Mouse (Mus musculus) limb, embryonic 10.5 days (tissue): ENCODE data around the gene Stx16. TPM values are rescaled to one million over a fixed set of nuclear protein-coding genes. Genes with fewer than 3 reads are reported as not detected.

Source experiments
- DNase-seq: peaks from one replicate; pipeline ENCODE4 v3.0.0-alpha.2; 2017; ENCODE audit warnings: low spot score
- H3K27ac ChIP-seq: fragments of 300-500 bp; sonication (generic); 2 replicates; pipeline ENCODE4 v1.5.1; 2016; ENCODE audit warnings: mild to moderate bottlenecking
- H3K27me3 ChIP-seq: fragments of 300-500 bp; sonication (generic); 2 replicates; pipeline ENCODE4 v1.6.1; 2016; ENCODE audit warnings: low read depth, mild to moderate bottlenecking; ENCODE audit not compliant: poor library complexity, severe bottlenecking
- H3K36me3 ChIP-seq: fragments of 300-500 bp; sonication (generic); 2 replicates; pipeline ENCODE4 v1.6.1; 2016; ENCODE audit warnings: mild to moderate bottlenecking, moderate library complexity
- H3K4me1 ChIP-seq: fragments of 300-500 bp; sonication (generic); 2 replicates; pipeline ENCODE4 v1.6.1; 2016
- H3K4me3 ChIP-seq: fragments of 300-500 bp; sonication (generic); 2 replicates; pipeline ENCODE4 v1.5.1; 2016; ENCODE audit warnings: mild to moderate bottlenecking, moderate library complexity
- H3K9me3 ChIP-seq: fragments of 300-500 bp; sonication (generic); replicated peaks from 2 replicates; pipeline ENCODE4 v1.6.1; 2016; ENCODE audit warnings: mild to moderate bottlenecking
- WGBS: fragments of 180-500 bp; shearing (Covaris S2); methylation state at CpG from one replicate; pipeline ENCODE4 v1.1.7; 2016; 5-methylcytosine and 5-hydroxymethylcytosine counted together
- polyA plus RNA-seq: library from polyadenylated mRNA; unstranded; fragments of >200 nt; fragmentation: Nextera tagmentation; extraction: Ambion mirVana; gene quantifications from 2 replicates; pipeline ENCODE4 v1.2.1, GENCODE M21; 2016

Gene Stx16
- polyA plus RNA-seq, 1 experiment from 2014 or later = 12.4 TPM

DNA sequence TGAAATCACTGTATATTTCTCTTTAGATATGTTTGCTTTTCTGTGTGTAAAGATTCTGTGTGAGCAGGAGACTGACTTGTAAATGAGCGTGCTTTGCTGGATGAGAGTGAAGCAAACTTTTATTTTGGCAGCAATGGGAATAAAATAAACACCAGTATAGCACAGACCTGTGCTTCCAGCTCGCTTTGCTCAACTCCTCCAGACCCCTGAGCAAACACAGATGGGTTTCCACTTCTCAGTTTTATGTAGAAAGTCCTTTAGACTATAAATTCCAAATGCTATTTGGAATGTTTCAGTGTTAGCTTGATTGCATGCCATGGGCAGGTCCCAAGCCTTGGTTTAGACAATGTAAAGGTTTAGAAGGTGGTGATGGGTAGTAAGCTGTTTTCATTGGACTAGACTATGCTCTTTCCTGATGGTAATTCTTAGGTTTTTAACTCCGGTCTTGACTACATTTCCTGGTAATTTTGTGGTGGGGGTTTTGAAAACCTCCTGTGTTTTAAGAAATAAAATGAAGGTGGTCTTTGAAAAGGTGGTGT, 6.3 kb downstream of the Stx16 start:
- Histone ChIP-seq H3K36me3 (peaks cover 14% of the 10 kb centered on the region), H3K27ac (no peak overlapping the region), H3K27me3 (no peaks in the 10 kb centered on the region), H3K4me3 (no peak overlapping the region), H3K9me3 (no peaks in the 10 kb centered on the region), H3K4me1 (peaks cover 30% of the 10 kb centered on the region)
- no peak for DNase-seq
- WGBS = 85% methylated on average over 3 of the region's 3 CpGs

DNA sequence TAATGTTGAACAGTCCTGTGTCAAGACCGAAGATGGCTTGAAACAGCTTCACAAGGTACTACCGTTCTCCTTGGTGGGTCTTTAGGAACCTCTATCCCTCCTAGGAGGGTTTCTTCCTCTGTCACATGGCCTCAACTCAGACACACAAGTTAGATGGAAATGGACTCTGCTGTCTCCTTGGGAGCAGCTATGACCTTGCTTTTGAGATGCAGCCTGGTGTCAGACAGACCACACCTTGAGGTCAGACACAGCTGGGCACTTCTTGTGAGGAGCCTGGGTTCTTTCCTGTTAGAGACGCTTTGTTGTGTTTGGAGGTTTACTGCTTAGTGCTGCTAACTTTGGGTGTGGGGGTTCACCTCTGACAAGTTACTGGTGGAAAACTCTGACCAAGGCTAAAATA, 19.0 kb downstream of the Stx16 start:
- Histone ChIP-seq H3K4me1 (peaks cover 26% of the 10 kb centered on the region), H3K4me3 (no peak overlapping the region), H3K27ac (no peak overlapping the region), H3K36me3 (peaks cover 71% of the 10 kb centered on the region), H3K9me3 (no peaks in the 10 kb centered on the region), H3K27me3 (no peaks in the 10 kb centered on the region)
- WGBS = 95% methylated on average over 3 of the region's 3 CpGs
- no peak for DNase-seq

DNA sequence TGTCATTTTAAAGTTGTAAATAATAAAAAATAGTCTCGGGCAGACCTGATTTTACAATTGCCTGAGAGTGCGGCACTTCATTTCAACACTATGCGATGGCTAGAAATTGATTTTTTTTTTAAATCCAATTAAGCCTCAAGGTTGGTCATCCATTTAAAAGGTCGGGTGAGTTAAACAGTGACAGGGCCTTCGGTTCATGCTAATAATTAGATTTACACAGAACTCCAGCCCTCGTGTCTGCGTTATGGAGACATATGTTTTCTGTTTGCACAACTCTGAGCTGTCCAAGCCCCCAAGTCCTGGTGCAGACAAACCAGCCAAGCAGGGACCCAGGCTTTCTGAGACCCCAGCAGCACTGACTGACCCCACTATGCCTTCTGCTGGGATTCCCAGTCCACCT, 26.3 kb downstream of the Stx16 start:
- Histone ChIP-seq H3K27me3 (no peaks in the 10 kb centered on the region), H3K27ac (peak overlapping the region; percentile 27; the same call in 1 of the 2 replicates), H3K4me1 (peaks cover 46% of the 10 kb centered on the region), H3K9me3 (no peaks in the 10 kb centered on the region), H3K4me3 (no peak overlapping the region), H3K36me3 (peaks cover 6% of the 10 kb centered on the region)
- 33% methylated on average over 7 of the region's 7 CpGs for WGBS
- peak; percentile 38 for DNase-seq

DNA sequence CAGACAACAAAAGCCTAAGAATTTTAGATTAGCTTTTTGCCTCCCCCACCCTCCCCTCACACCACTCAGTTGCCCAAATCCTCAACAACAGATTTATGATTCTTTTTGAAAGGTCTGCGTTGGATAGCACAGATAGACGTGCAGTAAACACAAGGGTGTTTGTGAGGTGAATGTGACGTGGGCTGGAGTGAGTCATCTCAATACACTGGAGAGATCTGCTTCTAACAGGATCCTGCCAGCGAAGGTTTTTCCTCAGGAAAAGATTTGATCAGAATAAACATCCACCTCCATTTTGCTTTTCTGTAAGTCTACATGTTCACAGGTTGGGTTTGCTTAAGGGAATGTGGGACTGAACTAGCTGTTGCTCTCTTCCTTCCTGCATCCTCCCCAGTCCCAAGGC, 27.4 kb downstream of the Stx16 start:
- Histone ChIP-seq H3K27ac (no peak overlapping the region), H3K36me3 (peaks cover 6% of the 10 kb centered on the region), H3K4me3 (no peak overlapping the region), H3K9me3 (no peaks in the 10 kb centered on the region), H3K27me3 (no peaks in the 10 kb centered on the region), H3K4me1 (peaks cover 41% of the 10 kb centered on the region)
- no peak for DNase-seq
- 77% methylated on average over 4 of the region's 4 CpGs for WGBS

DNA sequence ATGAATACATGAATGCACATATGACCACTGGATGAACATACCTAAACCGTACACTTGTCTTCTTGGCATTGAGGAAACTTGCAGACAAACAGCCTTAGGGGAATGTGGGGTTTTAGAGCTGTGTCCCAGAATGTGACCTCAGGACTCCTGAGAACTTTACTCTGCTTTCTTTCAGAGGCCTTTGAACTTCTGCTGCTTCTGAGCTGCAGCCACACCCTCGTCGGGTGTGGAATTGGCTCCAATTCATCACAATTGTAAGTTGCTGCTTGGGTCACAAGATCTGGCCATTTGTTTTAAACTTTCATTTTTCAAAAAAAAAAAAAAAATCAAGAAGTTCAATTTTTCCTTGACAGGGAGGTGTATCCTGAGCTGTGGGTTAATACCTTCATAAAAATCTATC, 31.3 kb downstream of the Stx16 start:
- 72% methylated on average over 3 of the region's 3 CpGs for WGBS
- Histone ChIP-seq H3K36me3 (peaks cover 3% of the 10 kb centered on the region; the same call in 1 of the 2 replicates), H3K9me3 (no peaks in the 10 kb centered on the region), H3K4me3 (no peak overlapping the region), H3K27me3 (no peaks in the 10 kb centered on the region), H3K27ac (no peak overlapping the region), H3K4me1 (peaks cover 30% of the 10 kb centered on the region)
- no peak for DNase-seq

DNA sequence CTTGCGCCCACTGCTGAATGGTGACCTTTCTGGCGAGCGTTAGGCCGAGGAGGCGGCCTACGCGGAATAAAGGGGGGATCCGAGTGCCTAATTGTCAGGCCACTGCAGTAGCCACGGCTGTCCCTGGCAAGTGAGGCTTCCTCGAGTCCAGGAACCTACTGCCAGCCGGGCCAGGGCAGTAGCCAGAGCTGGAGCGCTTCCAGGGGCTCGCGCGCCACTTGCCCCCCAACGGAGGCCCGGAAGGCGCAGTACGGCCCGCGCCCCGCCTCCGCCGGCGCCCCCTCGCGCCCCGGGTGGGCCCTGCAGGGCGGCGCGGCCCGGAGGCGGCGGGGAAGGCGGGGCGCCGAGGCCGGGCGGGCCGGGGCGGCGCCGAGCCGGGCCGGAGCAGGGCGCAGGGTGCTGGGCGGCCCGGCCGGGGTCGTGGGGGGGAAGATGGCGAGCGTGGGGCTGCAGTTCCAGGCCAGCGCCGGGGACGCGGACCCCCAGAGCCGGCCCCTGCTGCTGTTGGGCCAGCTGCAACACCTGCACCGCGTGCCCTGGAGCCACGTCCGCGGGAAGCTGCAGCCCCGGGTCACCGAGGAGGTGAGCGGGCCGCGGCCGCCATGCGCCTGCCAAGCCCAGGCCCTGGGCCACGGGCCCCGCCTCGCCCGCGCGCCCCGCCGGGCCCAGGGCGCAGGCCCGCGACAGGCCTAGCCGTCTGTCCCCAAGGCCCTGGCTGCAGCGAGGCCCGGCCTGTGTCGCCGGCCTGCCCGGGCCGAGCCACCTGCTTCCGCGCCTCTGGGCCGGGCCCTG, 34.1 kb downstream of the Stx16 start, which contains the start of gene Npepl1:
Npepl1 (plus strand) TSS at position 359 of the 792 bp plus-strand sequence.
- 2% methylated on average over 89 of the region's 90 CpGs for WGBS

DNA sequence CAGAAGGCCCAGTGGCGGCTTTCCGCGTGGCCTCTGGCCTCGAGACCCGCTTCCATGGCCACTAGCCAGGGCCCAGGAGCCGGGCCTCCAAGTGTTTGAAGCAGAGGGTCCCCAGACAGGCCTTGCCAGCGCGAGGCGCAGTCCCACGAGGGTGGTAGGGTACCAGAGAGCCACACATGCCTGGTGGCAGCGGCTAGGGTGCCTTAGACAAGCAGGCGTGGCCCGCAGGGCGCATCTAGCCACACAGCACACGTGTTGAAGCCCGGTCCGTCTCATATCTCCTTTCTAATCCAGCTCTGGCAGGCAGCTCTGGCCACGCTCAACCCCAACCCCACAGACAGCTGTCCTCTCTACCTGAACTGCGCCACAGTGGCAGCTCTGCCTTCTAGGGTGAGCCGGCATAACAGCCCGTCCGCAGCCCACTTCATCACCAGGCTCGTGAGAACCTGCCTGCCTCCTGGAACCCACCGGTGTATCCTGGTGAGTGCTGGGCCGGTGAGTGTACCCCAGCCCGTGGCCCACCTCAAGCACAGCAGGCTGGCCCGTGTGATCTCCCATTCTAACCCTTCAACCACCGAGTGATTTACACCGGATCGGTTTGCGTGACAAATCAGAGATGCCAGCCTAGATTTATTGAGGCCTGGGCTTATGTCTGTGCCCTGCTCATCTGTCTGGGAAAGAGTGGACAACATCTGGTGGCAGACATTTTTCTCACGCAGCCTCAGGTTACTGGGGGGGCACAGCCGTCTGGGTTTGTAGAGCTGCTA, 34.9 kb downstream of the Stx16 start:
- 44% methylated on average over 33 of the region's 33 CpGs for WGBS
- Histone ChIP-seq H3K27me3 (no peaks in the 10 kb centered on the region), H3K36me3 (peaks cover 26% of the 10 kb centered on the region), H3K9me3 (no peaks in the 10 kb centered on the region), H3K4me1 (peaks cover 34% of the 10 kb centered on the region), H3K27ac (peak overlapping the region; percentile 95), H3K4me3 (peak overlapping the region; percentile 70)
- no peak for DNase-seq

More for the DNA sequence above, 34.1 kb downstream of the Stx16 start, which contains the start of gene Npepl1:
- Histone ChIP-seq H3K27me3 (no peaks in the 10 kb centered on the region), H3K4me1 (peaks cover 34% of the 10 kb centered on the region), H3K4me3 (peak within 1 kb of the TSS; percentile 70), H3K36me3 (peaks cover 18% of the 10 kb centered on the region), H3K27ac (peak within 1 kb of the TSS; percentile 95), H3K9me3 (no peaks in the 10 kb centered on the region)
- DNase-seq = peak; percentile 78

DNA sequence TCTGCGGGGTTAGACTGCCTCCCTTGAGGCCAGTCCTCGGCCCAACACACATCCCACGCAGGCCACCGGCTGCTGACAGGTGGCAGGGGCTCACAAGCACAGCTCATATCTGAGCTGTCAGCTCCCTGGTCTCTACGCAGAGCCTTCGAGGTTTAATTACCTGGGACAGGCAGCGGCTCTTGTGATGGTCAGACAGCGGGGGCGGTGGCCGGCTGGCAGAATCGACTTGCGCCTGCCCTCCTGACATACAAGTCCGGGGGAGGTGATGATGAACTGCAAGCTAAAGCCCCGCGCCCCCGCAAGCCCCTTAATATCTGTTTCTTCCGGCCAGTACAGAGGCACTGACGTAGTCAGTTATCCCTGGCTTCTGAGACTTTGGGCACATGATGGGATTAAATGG, 36.8 kb downstream of the Stx16 start:
- Histone ChIP-seq H3K36me3 (peaks cover 39% of the 10 kb centered on the region), H3K27me3 (no peaks in the 10 kb centered on the region), H3K27ac (no peak overlapping the region), H3K9me3 (no peaks in the 10 kb centered on the region), H3K4me1 (peaks cover 34% of the 10 kb centered on the region), H3K4me3 (no peak overlapping the region)
- no peak for DNase-seq
- WGBS = 73% methylated on average over 18 of the region's 18 CpGs

DNA sequence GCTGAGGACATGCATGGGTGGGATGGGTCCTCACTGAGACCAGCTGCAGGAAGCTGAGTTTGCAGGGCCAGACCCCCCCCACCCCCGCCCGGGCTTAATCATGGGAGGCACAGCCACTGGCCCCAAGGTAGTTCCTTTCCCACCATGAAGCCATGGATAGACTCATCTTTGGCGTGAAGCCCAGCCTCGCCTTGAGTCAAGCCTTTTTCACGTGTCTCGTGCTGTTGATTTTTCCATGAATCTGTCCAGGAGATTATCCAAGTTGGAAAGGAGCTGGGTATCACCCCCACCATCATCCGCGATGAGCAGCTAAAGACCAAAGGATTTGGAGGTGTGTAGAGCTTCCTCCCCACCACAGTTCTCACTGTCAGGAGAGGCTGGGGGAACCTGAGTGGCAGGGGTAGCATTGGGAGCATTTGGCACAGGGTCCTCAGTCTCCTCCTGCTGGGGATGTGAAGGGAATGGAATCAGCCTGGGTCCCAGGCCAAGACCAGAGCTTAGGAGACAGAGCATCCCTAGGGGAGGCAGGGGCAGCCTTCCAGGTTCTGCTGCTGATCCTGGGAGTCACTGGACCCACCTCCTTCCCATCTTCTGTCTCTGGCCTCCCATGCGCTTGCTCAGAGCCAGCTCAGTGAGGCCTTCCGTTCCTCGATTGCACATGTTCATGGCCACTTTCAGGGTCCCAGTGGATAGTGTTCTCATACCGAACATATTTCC, 38.2 kb downstream of the Stx16 start:
- Histone ChIP-seq H3K4me3 (no peak overlapping the region), H3K36me3 (peaks cover 49% of the 10 kb centered on the region), H3K27me3 (no peaks in the 10 kb centered on the region), H3K4me1 (peaks cover 34% of the 10 kb centered on the region), H3K9me3 (no peaks in the 10 kb centered on the region), H3K27ac (no peak overlapping the region)
- 94% methylated on average over 12 of the region's 12 CpGs for WGBS
- DNase-seq = no peak

DNA sequence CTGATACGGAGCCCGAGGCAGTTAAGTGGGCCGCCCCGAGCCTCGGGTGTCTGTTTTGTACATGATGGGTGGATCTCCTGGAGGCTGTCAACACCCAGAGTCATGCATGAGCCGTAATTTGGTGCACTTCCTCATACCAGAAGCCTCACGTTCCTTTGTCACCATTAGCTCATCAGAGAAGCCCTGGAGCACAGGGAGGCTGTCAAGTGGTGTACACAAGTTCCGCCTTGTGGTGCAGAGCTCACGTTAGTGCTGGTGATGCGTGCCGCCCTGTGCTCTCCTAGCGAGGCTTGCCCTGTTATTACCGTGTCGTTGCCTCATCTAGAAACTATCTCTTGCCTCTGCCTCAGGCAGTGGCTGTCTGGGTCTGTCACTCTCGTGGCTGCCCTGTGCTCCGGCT, 40.8 kb downstream of the Stx16 start:
- Histone ChIP-seq H3K4me1 (peaks cover 13% of the 10 kb centered on the region), H3K4me3 (no peak overlapping the region), H3K36me3 (peaks cover 75% of the 10 kb centered on the region), H3K27me3 (no peaks in the 10 kb centered on the region), H3K27ac (no peak overlapping the region), H3K9me3 (no peaks in the 10 kb centered on the region)
- WGBS = 74% methylated on average over 16 of the region's 16 CpGs
- no peak for DNase-seq

DNA sequence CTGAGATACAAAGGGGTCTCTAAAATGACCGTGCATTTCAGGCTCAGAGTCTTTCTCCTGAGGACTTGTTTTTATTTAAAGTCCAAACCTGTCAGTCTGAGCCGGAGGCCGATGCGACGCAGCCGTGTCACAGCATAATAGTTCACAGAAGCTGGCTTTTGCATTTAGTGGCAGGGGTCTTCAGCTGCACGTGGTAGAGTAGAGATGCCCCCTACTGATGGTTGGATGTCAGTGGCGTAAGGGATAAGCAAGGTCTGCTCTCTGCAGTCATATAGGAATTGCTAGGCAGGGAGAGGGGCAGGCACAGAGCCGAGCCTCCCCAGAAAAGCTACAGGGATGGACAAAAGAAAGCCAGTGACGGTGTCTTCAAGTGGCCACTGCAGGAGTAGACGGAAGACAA, 42.0 kb downstream of the Stx16 start:
- Histone ChIP-seq H3K4me3 (no peak overlapping the region), H3K36me3 (peaks cover 87% of the 10 kb centered on the region), H3K27ac (no peak overlapping the region), H3K4me1 (peaks cover 1% of the 10 kb centered on the region), H3K27me3 (no peaks in the 10 kb centered on the region), H3K9me3 (no peaks in the 10 kb centered on the region)
- DNase-seq = no peak
- 71% methylated on average over 11 of the region's 11 CpGs for WGBS

DNA sequence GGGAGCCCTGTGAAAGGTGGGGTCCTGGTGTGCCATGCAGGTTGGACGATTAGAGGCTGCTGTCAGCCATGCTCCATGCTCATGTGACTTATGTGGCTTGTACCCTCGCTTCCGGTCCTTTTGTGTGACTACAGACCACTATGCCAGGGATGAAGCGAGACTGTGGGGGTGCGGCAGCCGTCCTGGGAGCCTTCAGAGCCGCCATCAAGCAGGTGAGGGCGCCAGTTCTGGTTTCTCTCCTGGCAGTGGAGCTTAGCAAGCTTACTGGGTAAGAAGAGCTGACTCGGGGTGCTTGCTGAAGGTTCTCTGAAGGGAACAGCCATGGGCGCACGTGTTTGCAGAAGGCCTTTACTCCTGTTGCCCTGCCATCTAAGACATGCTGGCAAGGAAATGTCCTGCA, 43.2 kb downstream of the Stx16 start:
- no peak overlapping the region for H3K27ac ChIP-seq
- no peak for DNase-seq
- peaks cover 89% of the 10 kb centered on the region for H3K36me3 ChIP-seq
- whole genome bisulfite sequencing = 93% methylated on average over 11 of the region's 11 CpGs
- H3K4me3 ChIP-seq = no peak overlapping the region
- H3K9me3 ChIP-seq = no peaks in the 10 kb centered on the region
- H3K27me3 ChIP-seq = no peaks in the 10 kb centered on the region
- peaks cover 4% of the 10 kb centered on the region; the same call in 1 of the 2 replicates for H3K4me1 ChIP-seq
